Mouse (Mus musculus): ENCODE measurements around the gene Stac.

Gene Stac

GRCm38 (mm10) chr9:111689680-111690483 is at the start of gene Stac:
TSS of gene Stac (minus strand) at chr9:111690348.
- DNase-seq (ENCODE audit: low spot score), result no peak

GRCm38 (mm10) chr9:111739431-111740245 is 49.5 kb upstream of the Stac start:
- no peak for DNase-seq (ENCODE audit: low spot score)

- no peak for DNase-seq (ENCODE audit: low spot score)
Observed at GRCm38 (mm10) chr9:111739026-111739425, 48.9 kb upstream of the Stac start.

- DNase-seq (ENCODE audit: low spot score), result no peak
Observed at GRCm38 (mm10) chr9:111737796-111738195, 47.6 kb upstream of the Stac start.

- DNase-seq (ENCODE audit: low spot score), result no peak
Observed at GRCm38 (mm10) chr9:111735931-111736330, 45.8 kb upstream of the Stac start.

- no peak for DNase-seq (ENCODE audit: low spot score)
Observed at GRCm38 (mm10) chr9:111731939-111732670, 42.0 kb upstream of the Stac start.

- DNase-seq (ENCODE audit: low spot score), result no peak
Observed at GRCm38 (mm10) chr9:111724981-111725593, 34.9 kb upstream of the Stac start.

- no peak for DNase-seq (ENCODE audit: low spot score)
Observed at GRCm38 (mm10) chr9:111714457-111714856, 24.3 kb upstream of the Stac start.

GRCm38 (mm10) chr9:111700101-111700500 is 10.0 kb upstream of the Stac start:
- no peak for DNase-seq (ENCODE audit: low spot score)

GRCm38 (mm10) chr9:111690484-111690855 is 322 bp upstream of the Stac start:
- DNase-seq (ENCODE audit: low spot score), result no peak

- DNase-seq (ENCODE audit: low spot score), result peak; percentile 19
Observed at GRCm38 (mm10) chr9:111689146-111689545, 1.0 kb downstream of the Stac start.

GRCm38 (mm10) chr9:111684170-111684569 is 6.0 kb downstream of the Stac start:
- DNase-seq (ENCODE audit: low spot score), result no peak

GRCm38 (mm10) chr9:111679516-111679915 is 10.6 kb downstream of the Stac start:
- no peak for DNase-seq (ENCODE audit: low spot score)

GRCm38 (mm10) chr9:111669816-111670215 is 20.3 kb downstream of the Stac start:
- no peak for DNase-seq (ENCODE audit: low spot score)

- DNase-seq (ENCODE audit: low spot score), result no peak
Observed at GRCm38 (mm10) chr9:111655066-111655465, 35.1 kb downstream of the Stac start.

GRCm38 (mm10) chr9:111644228-111644627 is 45.9 kb downstream of the Stac start:
- DNase-seq (ENCODE audit: low spot score), result no peak

- DNase-seq (ENCODE audit: low spot score), result no peak
Observed at GRCm38 (mm10) chr9:111643369-111643768, 46.8 kb downstream of the Stac start.

GRCm38 (mm10) chr9:111637641-111638040 is 52.5 kb downstream of the Stac start:
- no peak for DNase-seq (ENCODE audit: low spot score)

- DNase-seq (ENCODE audit: low spot score), result no peak
Observed at GRCm38 (mm10) chr9:111632833-111633232, 57.3 kb downstream of the Stac start.

- no peak for DNase-seq (ENCODE audit: low spot score)
Observed at GRCm38 (mm10) chr9:111621191-111621590, 69.0 kb downstream of the Stac start.

- no peak for DNase-seq (ENCODE audit: low spot score)
Observed at GRCm38 (mm10) chr9:111611341-111611740, 78.8 kb downstream of the Stac start.

- DNase-seq (ENCODE audit: low spot score), result no peak
Observed at GRCm38 (mm10) chr9:111608762-111609161, 81.4 kb downstream of the Stac start.

Measured in layer of hippocampus, adult 11-12 months (tissue).